Mouse (Mus musculus): ENCODE data around the gene Nanos2.

Gene Nanos2

DNA sequence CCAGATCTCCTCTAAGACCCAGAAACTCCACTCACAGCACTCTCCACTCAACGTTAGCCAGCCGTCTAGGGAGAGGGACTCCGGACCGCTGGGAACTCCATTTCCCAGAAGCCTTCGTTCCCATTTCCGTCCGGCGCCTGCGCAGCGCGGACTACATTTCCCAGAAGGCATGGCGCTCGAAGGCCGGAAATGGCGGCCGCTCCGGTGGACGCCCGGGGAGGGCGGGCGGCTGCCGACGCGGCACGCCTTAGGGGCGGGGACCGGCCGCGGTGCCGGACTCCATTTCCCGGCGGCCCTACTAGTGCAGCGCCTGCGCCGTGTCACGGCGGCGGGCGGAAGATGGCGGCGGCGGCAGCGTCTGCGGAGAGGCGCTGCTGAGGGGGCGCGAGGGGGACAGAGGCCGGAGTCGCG is 36.9 kb downstream of the Nanos2 start, which contains the start of gene Sympk:
TSS of gene Sympk (plus strand) at position 282 of the 411 bp plus-strand sequence.
- TF ChIP-seq GATA4 (IDR thresholded peaks at IDR 0.05; ENCODE audit: insufficient replicate concordance, low read length), result no peak; the same call in 1 of the 2 replicates

DNA sequence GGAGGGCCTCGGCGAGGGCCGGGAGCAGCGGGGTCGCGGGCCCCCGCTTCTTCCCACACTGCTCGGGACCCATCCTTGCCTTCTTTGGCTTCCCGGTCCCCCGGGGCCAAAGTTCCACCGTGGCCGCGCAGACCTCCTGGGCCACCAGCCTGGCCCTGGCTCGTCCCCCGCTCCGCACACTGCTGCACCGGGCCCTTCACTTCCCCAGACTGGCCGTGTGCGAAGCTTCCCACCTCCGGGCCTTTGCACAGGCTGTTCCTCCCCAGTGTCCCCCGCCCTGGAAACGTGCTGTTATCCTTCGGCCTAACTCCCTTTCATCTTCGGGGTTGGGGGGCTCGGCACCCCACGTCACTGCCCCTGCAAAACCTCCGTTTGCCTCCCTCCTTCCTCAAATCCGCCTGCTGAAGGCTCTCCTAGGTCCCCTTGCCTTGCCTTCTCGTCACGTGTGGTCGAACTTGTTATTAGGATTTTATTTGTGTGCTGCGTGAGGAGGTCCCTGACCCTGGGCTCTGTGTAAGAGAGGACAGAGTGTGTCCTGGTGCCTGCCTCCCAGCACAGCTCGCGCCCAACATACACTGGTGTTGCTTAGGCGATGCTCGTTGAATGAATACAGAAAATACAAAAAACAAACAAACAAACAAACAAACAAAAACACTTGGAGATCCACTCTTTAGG is 37.5 kb downstream of the Nanos2 start:
- TF ChIP-seq GATA4 (IDR thresholded peaks at IDR 0.05; ENCODE audit: insufficient replicate concordance, low read length), result no peak

DNA sequence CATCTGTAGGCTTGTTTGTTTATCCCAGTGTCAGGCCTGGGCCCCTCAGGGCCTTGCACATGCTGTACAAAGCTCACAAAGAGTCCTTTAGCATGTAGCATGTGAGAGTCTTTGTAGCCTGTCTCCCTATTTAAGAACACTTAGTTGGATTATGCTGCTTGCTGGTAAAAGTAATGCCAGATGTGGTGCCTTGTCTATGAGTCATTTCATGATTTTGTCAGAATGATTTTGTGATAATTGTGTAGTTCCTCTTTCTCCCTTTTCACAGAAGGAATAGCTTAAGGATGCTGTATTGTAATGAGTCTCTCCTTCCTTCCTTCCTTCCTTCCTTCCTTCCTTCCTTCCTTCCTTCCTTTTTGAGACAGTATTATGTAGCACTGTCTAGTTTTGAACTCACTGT is 40.9 kb downstream of the Nanos2 start:
- no peak for TF ChIP-seq GATA4 (IDR thresholded peaks at IDR 0.05; ENCODE audit: insufficient replicate concordance, low read length)

DNA sequence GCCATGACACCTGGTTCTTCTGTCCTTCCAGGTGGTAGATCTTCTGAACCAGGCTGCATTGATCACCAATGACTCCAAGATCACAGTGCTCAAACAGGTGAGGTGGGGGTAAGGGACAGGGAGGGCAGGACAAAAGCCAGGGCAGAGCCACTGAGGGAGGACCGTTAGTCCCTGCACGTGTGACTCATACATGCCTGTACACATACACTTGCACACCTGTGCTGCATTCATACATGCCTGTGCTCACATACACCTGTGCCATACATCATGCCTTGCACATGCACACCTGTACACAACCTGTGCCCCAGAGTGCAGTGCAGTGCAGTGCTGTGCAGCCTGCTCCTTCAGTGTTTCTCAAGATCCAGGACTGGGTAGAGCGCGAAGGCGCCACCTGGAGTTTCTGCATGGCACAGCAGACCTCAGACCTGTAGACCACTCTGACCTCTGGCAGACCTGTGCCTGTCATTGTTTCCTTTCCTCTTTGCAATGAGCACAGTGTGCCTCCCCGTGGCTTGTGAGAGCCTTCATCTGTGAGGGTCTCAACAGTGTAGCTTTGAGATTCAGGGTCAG is 42.0 kb downstream of the Nanos2 start:
- TF ChIP-seq GATA4 (IDR thresholded peaks at IDR 0.05; ENCODE audit: insufficient replicate concordance, low read length), result no peak

DNA sequence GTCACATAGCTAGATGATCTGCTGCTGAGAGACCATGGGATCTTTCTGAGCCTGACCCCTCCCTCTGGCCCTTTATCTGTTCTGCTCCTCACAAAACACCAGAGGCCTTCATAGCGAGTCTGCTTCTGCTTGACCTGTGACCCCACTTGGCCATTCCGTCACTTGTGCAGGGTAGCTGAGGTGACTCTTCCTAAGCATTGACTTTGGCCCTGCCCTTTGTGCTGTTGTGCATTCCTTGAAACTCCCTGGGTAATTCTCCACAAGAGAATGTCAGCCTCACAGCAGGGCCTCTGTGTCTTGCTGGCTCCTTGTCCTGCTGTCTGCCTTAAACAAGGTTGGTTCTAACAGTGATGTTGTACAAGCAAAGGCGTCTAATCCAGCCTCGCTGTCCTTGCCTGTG is 44.4 kb downstream of the Nanos2 start:
- TF ChIP-seq GATA4 (IDR thresholded peaks at IDR 0.05; ENCODE audit: insufficient replicate concordance, low read length), result no peak
